Mouse (Mus musculus): Measurements from ENCODE around the gene Pax2. TPM values are rescaled to one million over a fixed set of nuclear protein-coding genes. Genes with fewer than 3 reads are reported as not detected.
"Not testable (repeated sequence)": the region's sequence is repeated elsewhere in the genome, so short reads cannot be mapped to it uniquely, and the experiment has no call there.

Gene Pax2
- total RNA-seq, 4 experiments from 2014 or later: not detected

DNA sequence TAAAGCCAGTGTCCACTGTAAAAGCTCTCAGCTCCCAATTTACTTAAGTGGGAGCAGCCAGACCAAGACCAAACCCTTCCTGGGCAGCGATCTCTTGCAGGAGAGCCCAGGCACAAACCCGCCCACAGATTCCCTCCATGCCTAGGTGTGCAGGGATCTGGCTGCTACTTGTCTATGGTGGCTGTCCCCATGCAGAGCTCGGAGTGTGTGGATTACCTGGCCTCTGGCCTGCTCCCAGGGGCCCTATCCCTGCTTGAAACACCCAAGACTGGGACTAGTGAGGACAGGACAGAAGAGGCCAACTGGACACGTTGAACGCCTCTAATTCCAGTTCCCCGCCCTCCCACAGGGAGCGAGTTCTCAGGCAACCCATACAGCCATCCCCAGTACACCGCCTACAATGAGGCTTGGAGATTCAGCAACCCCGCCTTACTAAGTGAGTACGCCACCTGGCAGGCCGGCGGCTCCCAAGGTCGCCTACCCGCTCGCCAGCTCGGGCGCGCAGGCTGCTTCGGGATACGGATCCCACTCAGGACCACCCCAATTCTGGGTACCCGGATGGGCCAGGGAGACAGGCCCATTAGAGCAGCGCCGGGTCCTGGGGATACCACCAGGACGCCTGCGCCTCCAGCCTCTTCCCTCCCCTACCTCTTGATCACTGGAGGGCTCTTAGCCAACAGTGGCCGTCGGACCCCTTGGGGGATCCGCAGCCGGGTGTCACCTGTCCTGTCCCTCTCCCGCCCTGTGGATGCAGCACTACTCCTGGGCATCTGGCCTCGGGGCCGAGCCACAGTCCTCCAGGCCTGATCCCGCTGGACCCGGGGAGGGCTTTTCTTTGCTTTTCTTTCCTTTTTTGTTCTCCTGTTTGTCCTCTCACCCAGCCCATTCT is 79.4 kb downstream of the Pax2 start:
- no peak for DNase-seq (ENCODE audit: low spot score in 2 of 2)

- DNase-seq (ENCODE audit: low spot score in 2 of 2): no peak
These were observed 80.4 kb downstream of the Pax2 start for GRCm38 (mm10) chr19:44835931-44836861.

GRCm38 (mm10) chr19:44837426-44838205 is 81.8 kb downstream of the Pax2 start:
- no peak for DNase-seq (ENCODE audit: low spot score in 2 of 2)

DNA sequence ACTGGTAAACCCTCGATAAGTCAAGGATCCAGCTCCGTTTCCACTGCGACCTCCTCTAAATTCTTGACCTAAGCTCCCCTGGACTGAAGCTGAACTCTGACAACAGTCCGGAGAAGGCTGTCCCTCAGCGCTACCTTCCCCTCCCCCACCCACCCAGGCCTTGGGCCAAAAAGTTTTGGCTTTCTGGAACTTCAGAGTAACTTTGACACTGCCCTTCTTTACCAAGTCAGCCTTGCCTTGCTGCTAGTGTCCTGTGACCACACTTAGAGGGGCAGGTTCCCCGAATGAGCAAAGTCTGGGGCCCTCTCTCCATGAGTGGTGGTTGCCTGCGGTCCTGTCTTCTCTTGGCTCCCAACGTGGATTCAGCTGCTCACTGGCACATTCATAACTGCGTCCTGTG is 82.5 kb downstream of the Pax2 start:
- DNase-seq (ENCODE audit: low spot score in 2 of 2): no peak

GRCm38 (mm10) chr19:44842661-44843060 is 86.8 kb downstream of the Pax2 start:
- DNase-seq (ENCODE audit: low spot score in 2 of 2): not testable (repeated sequence)

DNA sequence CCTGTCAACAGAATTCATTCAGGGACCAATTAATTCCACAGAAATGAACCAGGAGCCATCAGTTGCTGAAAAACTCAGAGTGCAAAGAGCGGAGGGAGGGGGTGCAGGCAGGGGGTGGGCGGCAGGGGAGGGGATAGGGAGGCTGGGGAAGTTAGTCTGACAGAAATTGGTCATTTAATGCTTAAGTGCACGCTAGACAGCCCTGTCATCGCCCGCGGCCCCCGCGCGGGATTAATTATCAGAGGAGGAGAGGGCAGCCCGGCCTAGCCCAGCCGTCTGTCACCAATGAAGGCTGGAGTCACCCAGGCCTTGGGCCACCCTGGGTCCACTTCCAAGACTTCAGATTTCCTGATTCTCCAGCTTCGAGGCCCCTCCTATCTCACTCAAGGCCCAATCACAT is 93.6 kb downstream of the Pax2 start:
- DNase-seq (ENCODE audit: low spot score in 2 of 2): no peak

GRCm38 (mm10) chr19:44858671-44859070 is 102.8 kb downstream of the Pax2 start:
- DNase-seq (ENCODE audit: low spot score in 2 of 2): no peak

- no peak for DNase-seq (ENCODE audit: low spot score in 2 of 2)
These were observed 112.9 kb downstream of the Pax2 start for GRCm38 (mm10) chr19:44868766-44869165.

DNA sequence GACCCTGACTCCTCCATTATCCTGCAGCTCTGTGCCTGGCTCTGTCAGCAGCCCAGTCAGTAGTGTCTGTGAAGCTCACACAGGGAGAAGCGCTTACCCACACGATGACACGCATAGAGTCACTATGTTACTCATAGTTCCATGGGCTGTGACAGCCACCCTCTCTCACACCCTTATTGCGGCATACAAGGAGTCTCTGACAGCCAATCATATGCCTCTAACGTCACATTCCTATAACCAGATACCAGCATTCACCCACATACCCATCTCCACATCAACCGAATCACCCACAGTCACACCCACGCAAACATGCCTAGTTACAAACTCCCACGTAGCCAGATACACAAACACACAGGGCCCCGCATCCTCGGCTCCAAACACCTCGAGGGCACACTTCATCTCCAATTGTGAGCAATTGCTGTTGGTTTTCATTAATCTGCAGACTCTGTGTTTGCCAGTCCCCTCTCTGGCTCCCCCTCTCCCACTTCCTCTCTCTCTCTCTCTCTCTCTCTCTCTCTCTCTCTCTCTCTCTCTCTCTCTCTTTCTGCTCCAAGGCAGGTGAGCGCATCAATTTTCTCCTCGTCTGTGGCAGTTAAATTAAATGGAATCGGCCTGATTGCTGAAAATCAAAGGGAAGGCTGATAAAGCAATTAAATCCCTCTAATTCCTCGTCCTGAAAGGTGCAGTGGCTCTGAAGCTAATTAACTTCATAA is 118.5 kb downstream of the Pax2 start:
- no peak for DNase-seq (ENCODE audit: low spot score in 2 of 2)

- DNase-seq (ENCODE audit: low spot score in 2 of 2): no peak
These were observed 119.1 kb downstream of the Pax2 start for GRCm38 (mm10) chr19:44874928-44875327.

- no peak for DNase-seq (ENCODE audit: low spot score in 2 of 2)
These were observed 119.9 kb downstream of the Pax2 start for GRCm38 (mm10) chr19:44875718-44876117.

DNA sequence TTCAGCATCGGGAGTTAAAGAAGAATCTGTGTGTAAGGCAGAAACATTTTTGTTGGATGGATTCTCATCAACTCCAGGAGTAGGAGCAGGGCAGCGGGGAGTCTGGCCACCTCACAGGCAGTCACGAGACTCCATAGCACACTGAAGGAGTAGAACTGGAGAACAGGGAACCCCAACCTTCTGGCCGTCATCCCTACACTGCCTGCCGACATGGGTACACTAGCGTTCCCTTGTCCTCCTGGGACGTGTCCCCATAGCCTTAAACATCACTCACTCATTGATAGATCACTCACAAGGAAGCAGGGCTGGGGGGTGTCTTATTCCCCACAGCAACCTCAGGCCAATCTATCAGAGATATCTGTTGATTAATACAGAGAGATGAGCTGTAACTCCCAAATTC is 120.7 kb downstream of the Pax2 start:
- no peak for DNase-seq (ENCODE audit: low spot score in 2 of 2)

GRCm38 (mm10) chr19:44882552-44883024 is 126.7 kb downstream of the Pax2 start:
- peak; percentile 32 to 37 for DNase-seq (ENCODE audit: low spot score in 2 of 2)

GRCm38 (mm10) chr19:44884331-44884730 is 128.5 kb downstream of the Pax2 start:
- DNase-seq (ENCODE audit: low spot score in 2 of 2): no peak

DNA sequence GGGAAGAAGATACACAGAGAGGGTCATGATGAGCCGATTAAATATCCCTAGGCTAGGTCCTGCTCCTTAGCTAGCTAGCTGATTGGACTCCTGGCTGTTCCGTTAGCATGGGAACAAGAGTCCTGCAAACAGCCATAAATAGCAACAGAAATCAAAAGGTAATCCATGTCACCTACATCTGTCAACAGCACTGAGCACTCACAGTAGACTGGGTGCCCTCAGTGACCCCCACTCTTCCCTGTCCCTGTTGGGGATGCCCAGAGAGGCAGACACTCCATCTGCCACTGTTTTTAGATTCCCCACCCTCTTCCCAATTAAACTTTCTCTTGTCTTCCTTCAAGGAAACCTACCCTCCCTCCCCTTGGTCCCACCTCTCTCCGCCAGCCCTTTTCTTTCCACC is 130.6 kb downstream of the Pax2 start:
- no peak for DNase-seq (ENCODE audit: low spot score in 2 of 2)

Small RNAs within 50 kb of the gene (microRNA-seq; reads per million reads assigned to microRNA genes)
- not detected for gene Mir6405

Other genes with a start within 250 kb of the Pax2 start
- gene Sec31b, start 210.2 kb upstream of the Pax2 start, total RNA-seq (2022): 10 to 100 TPM; 18.0 to 21.4 (median 19.5) TPM
- gene Gm20538, start 203.2 kb upstream of the Pax2 start, total RNA-seq (2022): not detected
- gene Ndufb8, start 200.6 kb upstream of the Pax2 start, total RNA-seq (2022): 100 to 1,000 TPM; 871 to 993 (median 922) TPM
- gene Hif1an, start 193.2 kb upstream of the Pax2 start, total RNA-seq (2022): 100 to 1,000 TPM; 122 to 163 (median 137) TPM
- gene Slf2, start 175.1 kb downstream of the Pax2 start, total RNA-seq (2022): 10 to 100 TPM; 10.9 to 13.7 (median 11.0) TPM
- gene Sema4g, start 233.1 kb downstream of the Pax2 start, total RNA-seq (2022): under 1 TPM; 0.13 to 0.41 (median 0.21) TPM
- gene Twnk, start 249.6 kb downstream of the Pax2 start, total RNA-seq (2022): 10 to 100 TPM; 18.9 to 39.5 (median 21.9) TPM

All from gastrocnemius, adult 8-10 months (tissue).